Mouse (Mus musculus) heart, embryonic 14.5 days (tissue): ENCODE results near the gene Cubn. TPM values are rescaled to one million over a fixed set of nuclear protein-coding genes. Genes with fewer than 3 reads are reported as not detected.

Source experiments
- ATAC-seq: fragments of 200-750 bp; cut with Nextera tagmentation; 2 replicates; pipeline ENCODE4 v1.8.0; 2017; ENCODE audit warnings: low read depth, moderate TSS enrichment; ENCODE audit not compliant: insufficient number of reproducible peaks, insufficient read depth, low FRiP score
- H3K27ac ChIP-seq, 2 experiments: fragments of 200-500 bp in 1 of 2; fragments of 300-500 bp in 1 of 2; sonication (generic) in 1 of 2; replicated peaks in 1 of 2; 2 replicates each; pipeline ENCODE4 v1.5.1; 2012 to 2014; ENCODE audit warnings: low read depth in 2 of 2, low read length in 2 of 2, control low read depth in 1 of 2, mild to moderate bottlenecking in 1 of 2, mixed read lengths in 1 of 2; ENCODE audit not compliant: control insufficient read depth in 1 of 2, insufficient read depth in 1 of 2
- H3K27me3 ChIP-seq: fragments of 300-500 bp; sonication (generic); 2 replicates; pipeline ENCODE4 v1.6.1; 2014; ENCODE audit warnings: mild to moderate bottlenecking, low read length, control low read depth; ENCODE audit not compliant: control insufficient read depth, insufficient read depth
- H3K36me3 ChIP-seq: fragments of 300-500 bp; sonication (generic); 2 replicates; pipeline ENCODE4 v1.6.1; 2014; ENCODE audit warnings: mild to moderate bottlenecking, control low read depth, low read length, mixed read lengths; ENCODE audit not compliant: control insufficient read depth, insufficient read depth
- H3K4me1 ChIP-seq, 2 experiments: fragments of 200-500 bp in 1 of 2; fragments of 300-500 bp in 1 of 2; sonication (generic) in 1 of 2; 2 replicates each; pipeline ENCODE4 v1.6.1; 2012 to 2014; ENCODE audit warnings: low read length in 2 of 2, control low read depth in 1 of 2, mixed read lengths in 1 of 2; ENCODE audit not compliant: control insufficient read depth in 2 of 2, insufficient read depth in 2 of 2
- H3K4me2 ChIP-seq: fragments of 300-500 bp; sonication (generic); 2 replicates; pipeline ENCODE4 v1.6.1; 2014; ENCODE audit warnings: mild to moderate bottlenecking, low read length
- H3K4me3 ChIP-seq, 2 experiments: fragments of 200-500 bp in 1 of 2; fragments of 300-500 bp in 1 of 2; sonication (generic) in 1 of 2; 2 replicates each; pipeline ENCODE4 v1.5.1; 2012 to 2014; ENCODE audit warnings: low read length in 2 of 2, mild to moderate bottlenecking in 2 of 2, control low read depth in 1 of 2, low read depth in 1 of 2, moderate library complexity in 1 of 2; ENCODE audit not compliant: control insufficient read depth in 1 of 2, insufficient read depth in 1 of 2
- H3K9ac ChIP-seq: fragments of 300-500 bp; sonication (generic); 2 replicates; pipeline ENCODE4 v1.6.1; 2014; ENCODE audit warnings: mild to moderate bottlenecking, low read length
- H3K9me3 ChIP-seq: fragments of 300-500 bp; sonication (generic); 2 replicates; pipeline ENCODE4 v1.6.1; 2016; ENCODE audit warnings: low read length, control low read depth; ENCODE audit not compliant: control insufficient read depth
- WGBS: fragments of 180-500 bp; shearing (Covaris S2); extraction: QIAGEN DNeasy Blood & Tissue Kit; methylation state at CpG from one replicate; pipeline ENCODE4 v1.1.7; 2014; 5-methylcytosine and 5-hydroxymethylcytosine counted together
- polyA plus RNA-seq: library from polyadenylated mRNA; unstranded; fragments of >200 nt; fragmentation: Nextera tagmentation; extraction: Ambion mirVana; gene quantifications from 2 replicates; pipeline ENCODE4 v1.2.1, GENCODE M21; 2014

The Cubn gene
- polyA plus RNA-seq, 1 experiment from 2014 or later: 0.50 TPM

GRCm38 (mm10) chr2:13529253-13529933 lies 37.8 kb upstream of the Cubn start:
- no peaks in the 10 kb centered on the region for H3K9me3 ChIP-seq
- WGBS: 90% methylated on average over 3 of the region's 3 CpGs
- H3K9ac ChIP-seq: no peak overlapping the region
- no peaks in the 10 kb centered on the region for H3K36me3 ChIP-seq
- peaks cover 2 to 20% of the 10 kb centered on the region in 2 experiments; a peak in 2 of 4 replicates for H3K4me1 ChIP-seq
- no peak overlapping the region for H3K4me2 ChIP-seq
- H3K4me3 ChIP-seq: no peak overlapping the region
- no peak overlapping the region for H3K27ac ChIP-seq
- H3K27me3 ChIP-seq: no peaks in the 10 kb centered on the region
- no peak for ATAC-seq

GRCm38 (mm10) chr2:13527531-13527930 lies 35.9 kb upstream of the Cubn start:
- Histone ChIP-seq H3K4me1 (peaks cover 2 to 20% of the 10 kb centered on the region in 2 experiments; a peak in 2 of 4 replicates), H3K4me3 (no peak overlapping the region), H3K36me3 (no peaks in the 10 kb centered on the region), H3K9ac (no peak overlapping the region), H3K9me3 (no peaks in the 10 kb centered on the region), H3K27me3 (no peaks in the 10 kb centered on the region), H3K4me2 (no peak overlapping the region), H3K27ac (peak overlapping the region; percentile 16 to 29; a peak in 3 of 4 replicates)
- 34% methylated on average over 4 of the region's 4 CpGs for WGBS
- no peak for ATAC-seq

- Histone ChIP-seq H3K9ac (no peak overlapping the region), H3K27ac (peak overlapping the region in 1 of 2 experiments; percentile 29; a peak in 3 of 4 replicates), H3K36me3 (no peaks in the 10 kb centered on the region), H3K9me3 (no peaks in the 10 kb centered on the region), H3K4me3 (no peak overlapping the region), H3K4me2 (no peak overlapping the region), H3K27me3 (no peaks in the 10 kb centered on the region), H3K4me1 (peaks cover 2 to 20% of the 10 kb centered on the region in 2 experiments; a peak in 2 of 4 replicates)
- ATAC-seq: no peak
- 41% methylated on average over 2 of the region's 2 CpGs for WGBS
Observed at GRCm38 (mm10) chr2:13527125-13527524, 35.5 kb upstream of the Cubn start.

GRCm38 (mm10) chr2:13526205-13526604 lies 34.6 kb upstream of the Cubn start:
- Histone ChIP-seq H3K27me3 (no peaks in the 10 kb centered on the region), H3K4me1 (peaks cover 2 to 20% of the 10 kb centered on the region in 2 experiments; a peak in 2 of 4 replicates), H3K9ac (no peak overlapping the region), H3K4me2 (no peak overlapping the region), H3K27ac (no peak overlapping the region), H3K4me3 (no peak overlapping the region), H3K36me3 (no peaks in the 10 kb centered on the region), H3K9me3 (no peaks in the 10 kb centered on the region)
- WGBS: 90% methylated on average over 2 of the region's 2 CpGs
- ATAC-seq: no peak

- H3K9ac ChIP-seq: no peak overlapping the region
Observed at GRCm38 (mm10) chr2:13523540-13524456, 32.2 kb upstream of the Cubn start.

GRCm38 (mm10) chr2:13522106-13522505 lies 30.5 kb upstream of the Cubn start:
- no peak overlapping the region for H3K27ac ChIP-seq
- H3K4me2 ChIP-seq: no peak overlapping the region
- 38% methylated on average over 8 of the region's 8 CpGs for WGBS
- H3K27me3 ChIP-seq: no peaks in the 10 kb centered on the region
- H3K4me3 ChIP-seq: no peak overlapping the region
- peaks cover 8% of the 10 kb centered on the region for H3K36me3 ChIP-seq
- H3K9me3 ChIP-seq: no peaks in the 10 kb centered on the region
- peaks cover 0 to 3% of the 10 kb centered on the region in 2 experiments; a peak in 2 of 4 replicates for H3K4me1 ChIP-seq
- no peak for ATAC-seq
- no peak overlapping the region for H3K9ac ChIP-seq

More at GRCm38 (mm10) chr2:13523540-13524456, 32.2 kb upstream of the Cubn start:
- ATAC-seq: no peak
- WGBS: 40% methylated on average over 8 of the region's 8 CpGs
- H3K27me3 ChIP-seq: no peaks in the 10 kb centered on the region
- no peak overlapping the region for H3K4me3 ChIP-seq
- no peak overlapping the region for H3K27ac ChIP-seq
- peaks cover 8% of the 10 kb centered on the region for H3K36me3 ChIP-seq
- peaks cover 2 to 13% of the 10 kb centered on the region in 2 experiments; a peak in 2 of 4 replicates for H3K4me1 ChIP-seq
- no peaks in the 10 kb centered on the region for H3K9me3 ChIP-seq
- no peak overlapping the region for H3K4me2 ChIP-seq

GRCm38 (mm10) chr2:13514949-13515348 lies 23.3 kb upstream of the Cubn start:
- no peak for ATAC-seq
- 50% methylated on average over 4 of the region's 4 CpGs for WGBS
- Histone ChIP-seq H3K36me3 (peaks cover 18% of the 10 kb centered on the region), H3K4me3 (no peak overlapping the region), H3K4me1 (no peaks in the 10 kb centered on the region), H3K27me3 (no peaks in the 10 kb centered on the region), H3K9me3 (no peaks in the 10 kb centered on the region), H3K27ac (0 out of 4 replicates have a peak overlapping the region, but pooled peaks of 1 of the 2 experiments have one; percentile 19), H3K9ac (no peak overlapping the region), H3K4me2 (no peak overlapping the region)
